Mouse (Mus musculus): Measurements from ENCODE around the gene Yes1.
"Not testable (repeated sequence)": the region's sequence is repeated elsewhere in the genome, so short reads cannot be mapped to it uniquely, and the experiment has no call there.

The Yes1 gene

GRCm38 (mm10) chr5:32610801-32611340, at the start of gene Yes1:
Gene Yes1 (plus strand): TSS chr5:32611171.
- DNase-seq, result peak; percentile 88

GRCm38 (mm10) chr5:32564697-32565096, 46.3 kb upstream of the Yes1 start:
- DNase-seq, result no peak

- no peak for DNase-seq
These were observed 39.2 kb upstream of the Yes1 start for GRCm38 (mm10) chr5:32571802-32572201.

GRCm38 (mm10) chr5:32588136-32588535, 22.8 kb upstream of the Yes1 start:
- DNase-seq, result peak; percentile 62

GRCm38 (mm10) chr5:32593793-32594192, 17.2 kb upstream of the Yes1 start:
- DNase-seq, result peak; percentile 13

GRCm38 (mm10) chr5:32594358-32594757, 16.6 kb upstream of the Yes1 start:
- DNase-seq, result no peak

GRCm38 (mm10) chr5:32605911-32606310, 5.1 kb upstream of the Yes1 start:
- no peak for DNase-seq

- DNase-seq, result peak; percentile 8
These were observed 3.1 kb upstream of the Yes1 start for GRCm38 (mm10) chr5:32607776-32608355.

GRCm38 (mm10) chr5:32608516-32608915, 2.5 kb upstream of the Yes1 start:
- no peak for DNase-seq

GRCm38 (mm10) chr5:32610064-32610800, 739 bp upstream of the Yes1 start:
- DNase-seq, result peak; percentile 73

GRCm38 (mm10) chr5:32611341-32611961, 480 bp downstream of the Yes1 start:
- DNase-seq, result no peak

- DNase-seq, result no peak
These were observed 3.3 kb downstream of the Yes1 start for GRCm38 (mm10) chr5:32614291-32614690.

GRCm38 (mm10) chr5:32614691-32615090, 3.7 kb downstream of the Yes1 start:
- no peak for DNase-seq

GRCm38 (mm10) chr5:32616489-32616888, 5.5 kb downstream of the Yes1 start:
- not testable (repeated sequence) for DNase-seq

- DNase-seq, result no peak
These were observed 6.9 kb downstream of the Yes1 start for GRCm38 (mm10) chr5:32617851-32618250.

GRCm38 (mm10) chr5:32623649-32624048, 12.7 kb downstream of the Yes1 start:
- DNase-seq, result no peak

GRCm38 (mm10) chr5:32624777-32625176, 13.8 kb downstream of the Yes1 start:
- DNase-seq, result no peak

GRCm38 (mm10) chr5:32633185-32633584, 22.2 kb downstream of the Yes1 start:
- DNase-seq, result no peak

- DNase-seq, result no peak
These were observed 46.4 kb downstream of the Yes1 start for GRCm38 (mm10) chr5:32657386-32657785.

- DNase-seq, result no peak
These were observed 71.5 kb downstream of the Yes1 start for GRCm38 (mm10) chr5:32682475-32682874.

- DNase-seq, result no peak
These were observed 82.4 kb downstream of the Yes1 start for GRCm38 (mm10) chr5:32693411-32693810.

- peak; percentile 10 for DNase-seq
These were observed 86.4 kb downstream of the Yes1 start for GRCm38 (mm10) chr5:32697208-32697867.

GRCm38 (mm10) chr5:32706226-32706780, 95.3 kb downstream of the Yes1 start:
- DNase-seq, result no peak
